Mouse (Mus musculus) NIH3T3 (cell line): ENCODE data around the gene Mapk1ip1l.

Source experiments
- DNase-seq: peaks from one replicate; pipeline ENCODE4 v3.0.0-alpha.2; 2012; ENCODE audit warnings: low read depth

The Mapk1ip1l gene

GRCm38 (mm10) chr14:47297785-47298407 is at the start of gene Mapk1ip1l:
Gene Mapk1ip1l, plus strand, starts transcription at chr14:47298266.
- DNase-seq = peak; percentile 91

GRCm38 (mm10) chr14:47249839-47250238 is 48.2 kb upstream of the Mapk1ip1l start:
- peak; percentile 70 for DNase-seq

- DNase-seq = no peak
Observed at GRCm38 (mm10) chr14:47264866-47265265, 33.2 kb upstream of the Mapk1ip1l start.

- no peak for DNase-seq
Observed at GRCm38 (mm10) chr14:47265829-47266228, 32.2 kb upstream of the Mapk1ip1l start.

- no peak for DNase-seq
Observed at GRCm38 (mm10) chr14:47269056-47269455, 29.0 kb upstream of the Mapk1ip1l start.

- DNase-seq = no peak
Observed at GRCm38 (mm10) chr14:47269706-47270105, 28.4 kb upstream of the Mapk1ip1l start.

- DNase-seq = no peak
Observed at GRCm38 (mm10) chr14:47273751-47274150, 24.3 kb upstream of the Mapk1ip1l start.

- DNase-seq = peak; percentile 62
Observed at GRCm38 (mm10) chr14:47275417-47275816, 22.6 kb upstream of the Mapk1ip1l start.

- no peak for DNase-seq
Observed at GRCm38 (mm10) chr14:47276036-47276603, 21.9 kb upstream of the Mapk1ip1l start.

- DNase-seq = peak; percentile 96
Observed at GRCm38 (mm10) chr14:47276637-47277393, 21.3 kb upstream of the Mapk1ip1l start, which contains the start of the genes Wdhd1 and Socs4. Gene Wdhd1, minus strand, starts transcription at chr14:47276857. Gene Socs4, plus strand, starts transcription at chr14:47276931.

GRCm38 (mm10) chr14:47279058-47279457 is 19.0 kb upstream of the Mapk1ip1l start:
- peak; percentile 5 for DNase-seq

- no peak for DNase-seq
Observed at GRCm38 (mm10) chr14:47281535-47281934, 16.5 kb upstream of the Mapk1ip1l start.

GRCm38 (mm10) chr14:47283568-47283967 is 14.5 kb upstream of the Mapk1ip1l start:
- no peak for DNase-seq

- DNase-seq = no peak
Observed at GRCm38 (mm10) chr14:47285271-47285670, 12.8 kb upstream of the Mapk1ip1l start.

GRCm38 (mm10) chr14:47286215-47286614 is 11.9 kb upstream of the Mapk1ip1l start:
- no peak for DNase-seq

- DNase-seq = no peak
Observed at GRCm38 (mm10) chr14:47287021-47287420, 11.0 kb upstream of the Mapk1ip1l start.

- no peak for DNase-seq
Observed at GRCm38 (mm10) chr14:47291772-47292171, 6.3 kb upstream of the Mapk1ip1l start.

GRCm38 (mm10) chr14:47294136-47294535 is 3.9 kb upstream of the Mapk1ip1l start:
- no peak for DNase-seq

GRCm38 (mm10) chr14:47296232-47296631 is 1.8 kb upstream of the Mapk1ip1l start:
- no peak for DNase-seq

GRCm38 (mm10) chr14:47298408-47298792 is 334 bp downstream of the Mapk1ip1l start:
- no peak for DNase-seq

GRCm38 (mm10) chr14:47298819-47299261 is 774 bp downstream of the Mapk1ip1l start:
- peak; percentile 48 for DNase-seq

GRCm38 (mm10) chr14:47302885-47303680 is 5.0 kb downstream of the Mapk1ip1l start:
- no peak for DNase-seq
